Mouse (Mus musculus) heart, embryonic 12.5 days (tissue): Measurements from ENCODE around the gene Eef2k. TPM values are rescaled to one million over a fixed set of nuclear protein-coding genes. Genes with fewer than 3 reads are reported as not detected.
A peak's percentile ranks its signal among the peaks of the same experiment; 100 is the strongest.

ENCODE experiments used
- ATAC-seq: fragments of 200-750 bp; cut with Nextera tagmentation; 2 replicates; pipeline ENCODE4 v1.8.0; 2017; ENCODE audit warnings: moderate TSS enrichment, moderate library complexity; ENCODE audit not compliant: insufficient number of reproducible peaks, low FRiP score
- H3K27ac ChIP-seq: fragments of 300-500 bp; sonication (generic); 2 replicates; pipeline ENCODE4 v1.5.1; 2016; ENCODE audit warnings: mild to moderate bottlenecking, moderate library complexity; ENCODE audit not compliant: poor library complexity, severe bottlenecking
- H3K27me3 ChIP-seq: fragments of 300-500 bp; sonication (generic); replicated peaks from 2 replicates; pipeline ENCODE4 v1.6.1; 2016; ENCODE audit warnings: mild to moderate bottlenecking, moderate library complexity
- H3K36me3 ChIP-seq: fragments of 300-500 bp; sonication (generic); 2 replicates; pipeline ENCODE4 v1.6.1; 2016; ENCODE audit warnings: mild to moderate bottlenecking, moderate library complexity
- H3K4me1 ChIP-seq: fragments of 300-500 bp; sonication (generic); replicated peaks from 2 replicates; pipeline ENCODE4 v1.6.1; 2016; ENCODE audit warnings: mild to moderate bottlenecking
- H3K4me2 ChIP-seq: fragments of 300-500 bp; sonication (generic); 2 replicates; pipeline ENCODE4 v1.6.1; 2016; ENCODE audit warnings: mild to moderate bottlenecking, moderate library complexity
- H3K4me3 ChIP-seq: fragments of 300-500 bp; sonication (generic); 2 replicates; pipeline ENCODE4 v1.5.1; 2016; ENCODE audit warnings: mild to moderate bottlenecking
- H3K9ac ChIP-seq: fragments of 300-500 bp; sonication (generic); 2 replicates; pipeline ENCODE4 v1.6.1; 2016; ENCODE audit warnings: mild to moderate bottlenecking, moderate library complexity
- H3K9me3 ChIP-seq: fragments of 300-500 bp; sonication (generic); replicated peaks from 2 replicates; pipeline ENCODE4 v1.6.1; 2016; ENCODE audit warnings: mild to moderate bottlenecking, moderate library complexity
- WGBS: fragments of 180-500 bp; shearing (Covaris S2); methylation state at CpG from one replicate; pipeline ENCODE4 v1.1.7; 2016; 5-methylcytosine and 5-hydroxymethylcytosine counted together
- polyA plus RNA-seq: library from polyadenylated mRNA; unstranded; fragments of >200 nt; fragmentation: Nextera tagmentation; extraction: Ambion mirVana; gene quantifications from 2 replicates; pipeline ENCODE4 v1.2.1, GENCODE M21; 2016

The Eef2k gene
- polyA plus RNA-seq = 14.9 and 17.1 TPM in 2 replicates

- ATAC-seq = peak; percentile 95
- peak within 1 kb of the TSS; percentile 88 for H3K27ac ChIP-seq
- no peaks in the 10 kb centered on the region for H3K9me3 ChIP-seq
- peak within 1 kb of the TSS; percentile 89 for H3K9ac ChIP-seq
- peak within 1 kb of the TSS; percentile 80 for H3K4me3 ChIP-seq
- H3K4me1 ChIP-seq = peaks cover 18% of the 10 kb centered on the region
- peak within 1 kb of the TSS; percentile 83 for H3K4me2 ChIP-seq
- WGBS = 4% methylated on average over 29 of the region's 35 CpGs
- peaks cover 4% of the 10 kb centered on the region; the same call in 1 of the 2 replicates for H3K27me3 ChIP-seq
- no peaks in the 10 kb centered on the region for H3K36me3 ChIP-seq
Observed at GRCm38 (mm10) chr7:120842345-120843036, at the start of gene Eef2k. Gene Eef2k (plus strand): TSS chr7:120842831.

GRCm38 (mm10) chr7:120795544-120795943, 47.1 kb upstream of the Eef2k start:
- H3K4me1 ChIP-seq = 0 out of 2 replicates have a peak, but pooled peaks cover 6% of the 10 kb centered on the region
- no peak for ATAC-seq
- WGBS = 49% methylated on average over 4 of the region's 4 CpGs

GRCm38 (mm10) chr7:120796369-120796768, 46.3 kb upstream of the Eef2k start:
- Histone ChIP-seq H3K4me3 (no peak overlapping the region), H3K9me3 (no peaks in the 10 kb centered on the region), H3K4me1 (0 out of 2 replicates have a peak, but pooled peaks cover 6% of the 10 kb centered on the region), H3K9ac (no peak overlapping the region), H3K27me3 (no peaks in the 10 kb centered on the region), H3K4me2 (no peak overlapping the region), H3K36me3 (no peaks in the 10 kb centered on the region), H3K27ac (no peak overlapping the region)
- WGBS = 50% methylated on average over 3 of the region's 3 CpGs
- ATAC-seq = no peak

More at GRCm38 (mm10) chr7:120795544-120795943, 47.1 kb upstream of the Eef2k start:
- H3K9me3 ChIP-seq = no peaks in the 10 kb centered on the region
- H3K27ac ChIP-seq = no peak overlapping the region
- no peaks in the 10 kb centered on the region for H3K27me3 ChIP-seq
- no peak overlapping the region for H3K4me2 ChIP-seq
- no peak overlapping the region for H3K4me3 ChIP-seq
- H3K9ac ChIP-seq = no peak overlapping the region
- no peaks in the 10 kb centered on the region for H3K36me3 ChIP-seq

GRCm38 (mm10) chr7:120803268-120803667, 39.4 kb upstream of the Eef2k start:
- Histone ChIP-seq H3K4me3 (no peak overlapping the region), H3K36me3 (no peaks in the 10 kb centered on the region), H3K4me1 (no peaks in the 10 kb centered on the region), H3K4me2 (no peak overlapping the region), H3K27ac (no peak overlapping the region), H3K9me3 (no peaks in the 10 kb centered on the region), H3K9ac (no peak overlapping the region), H3K27me3 (peaks cover 3% of the 10 kb centered on the region)
- no peak for ATAC-seq
- WGBS = 76% methylated on average over 2 of the region's 2 CpGs

GRCm38 (mm10) chr7:120809705-120810104, 32.9 kb upstream of the Eef2k start:
- H3K27me3 ChIP-seq = peaks cover 32% of the 10 kb centered on the region
- H3K4me3 ChIP-seq = peak overlapping the region; percentile 27
- H3K27ac ChIP-seq = no peak overlapping the region
- no peak for ATAC-seq
- H3K4me1 ChIP-seq = 0 out of 2 replicates have a peak, but pooled peaks cover 5% of the 10 kb centered on the region
- H3K4me2 ChIP-seq = peak overlapping the region; percentile 63
- H3K9me3 ChIP-seq = no peaks in the 10 kb centered on the region
- no peak overlapping the region for H3K9ac ChIP-seq
- WGBS = 5% methylated on average over 27 of the region's 27 CpGs
- no peaks in the 10 kb centered on the region for H3K36me3 ChIP-seq

- Histone ChIP-seq H3K9me3 (no peaks in the 10 kb centered on the region), H3K27ac (no peak within 1 kb of the TSS), H3K27me3 (peaks cover 32% of the 10 kb centered on the region), H3K4me2 (no peak within 1 kb of the TSS), H3K4me3 (no peak within 1 kb of the TSS), H3K36me3 (no peaks in the 10 kb centered on the region), H3K4me1 (0 out of 2 replicates have a peak, but pooled peaks cover 5% of the 10 kb centered on the region), H3K9ac (no peak within 1 kb of the TSS)
- ATAC-seq = no peak
- WGBS = 76% methylated on average over 6 of the region's 6 CpGs
Observed at GRCm38 (mm10) chr7:120811834-120812415, 30.7 kb upstream of the Eef2k start, which contains the start of gene Gm5737. Gene Gm5737 (plus strand): TSS chr7:120812365.

- Histone ChIP-seq H3K4me3 (no peak overlapping the region), H3K36me3 (no peaks in the 10 kb centered on the region), H3K4me1 (no peaks in the 10 kb centered on the region), H3K9me3 (no peaks in the 10 kb centered on the region), H3K27ac (no peak overlapping the region), H3K27me3 (peaks cover 10% of the 10 kb centered on the region), H3K4me2 (no peak overlapping the region), H3K9ac (no peak overlapping the region)
- ATAC-seq = no peak
- 72% methylated on average over 6 of the region's 6 CpGs for WGBS
Observed at GRCm38 (mm10) chr7:120817552-120817951, 25.1 kb upstream of the Eef2k start.

- Histone ChIP-seq H3K4me2 (no peak overlapping the region), H3K27ac (no peak overlapping the region), H3K4me3 (no peak overlapping the region), H3K27me3 (peaks cover 10% of the 10 kb centered on the region), H3K9me3 (no peaks in the 10 kb centered on the region), H3K9ac (no peak overlapping the region), H3K36me3 (no peaks in the 10 kb centered on the region), H3K4me1 (no peaks in the 10 kb centered on the region)
- 93% methylated on average over 4 of the region's 4 CpGs for WGBS
- no peak for ATAC-seq
Observed at GRCm38 (mm10) chr7:120819386-120819785, 23.2 kb upstream of the Eef2k start.

- no peaks in the 10 kb centered on the region for H3K9me3 ChIP-seq
- no peak overlapping the region for H3K27ac ChIP-seq
- no peak overlapping the region for H3K9ac ChIP-seq
- 0 out of 2 replicates have a peak, but pooled peaks cover 3% of the 10 kb centered on the region for H3K4me1 ChIP-seq
- no peak overlapping the region for H3K4me2 ChIP-seq
- H3K36me3 ChIP-seq = no peaks in the 10 kb centered on the region
- no peak; the same call in 1 of the 2 replicates for ATAC-seq
- peaks cover 10% of the 10 kb centered on the region for H3K27me3 ChIP-seq
- no peak overlapping the region for H3K4me3 ChIP-seq
- 20% methylated on average over 5 of the region's 5 CpGs for WGBS
Observed at GRCm38 (mm10) chr7:120823248-120823647, 19.4 kb upstream of the Eef2k start.

GRCm38 (mm10) chr7:120825097-120825496, 17.5 kb upstream of the Eef2k start:
- H3K4me2 ChIP-seq = no peak overlapping the region
- no peak overlapping the region for H3K4me3 ChIP-seq
- H3K27ac ChIP-seq = no peak overlapping the region
- no peaks in the 10 kb centered on the region for H3K9me3 ChIP-seq
- H3K27me3 ChIP-seq = peaks cover 10% of the 10 kb centered on the region
- peaks cover 5% of the 10 kb centered on the region for H3K4me1 ChIP-seq
- H3K9ac ChIP-seq = no peak overlapping the region
- 55% methylated on average over 2 of the region's 2 CpGs for WGBS
- ATAC-seq = no peak
- H3K36me3 ChIP-seq = no peaks in the 10 kb centered on the region

GRCm38 (mm10) chr7:120826408-120826807, 16.2 kb upstream of the Eef2k start:
- no peaks in the 10 kb centered on the region for H3K9me3 ChIP-seq
- peaks cover 7% of the 10 kb centered on the region for H3K27me3 ChIP-seq
- peaks cover 13% of the 10 kb centered on the region for H3K4me1 ChIP-seq
- 18% methylated on average over 3 of the region's 3 CpGs for WGBS
- no peak overlapping the region for H3K27ac ChIP-seq
- ATAC-seq = no peak
- no peak overlapping the region for H3K4me3 ChIP-seq
- no peak overlapping the region for H3K9ac ChIP-seq
- H3K4me2 ChIP-seq = no peak overlapping the region
- H3K36me3 ChIP-seq = no peaks in the 10 kb centered on the region
